Mouse (Mus musculus): ENCODE measurements at regions not wholly inside any gene's neighbourhood (a gene's known extent, or its start where the extent isn't known, plus 50 kb on each side); places are given as distances from the start of the nearest gene placed in this dataset.

DNA sequence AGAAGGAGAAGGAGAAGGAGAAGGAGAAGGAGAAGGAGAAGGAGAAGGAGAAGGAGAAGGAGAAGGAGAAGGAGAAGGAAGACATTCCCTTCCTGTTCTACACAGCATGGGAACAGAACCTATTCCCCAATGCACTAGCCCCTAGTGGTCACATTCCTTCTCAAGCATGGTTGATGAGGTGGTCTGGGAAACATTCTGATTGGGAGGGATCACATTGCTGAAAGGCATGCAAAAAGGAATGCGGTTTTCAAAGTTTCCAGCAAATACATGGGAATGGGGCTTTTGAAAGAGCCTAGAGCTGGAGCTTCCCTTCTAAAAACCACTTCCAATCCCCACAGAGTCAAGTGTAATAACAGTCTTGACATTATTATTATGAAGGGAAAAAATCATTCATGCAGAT lies 197.5 kb downstream of the Efcab1 start:
- Histone ChIP-seq H3K27ac (no peak overlapping the region), H3K36me3 (no peaks in the 10 kb centered on the region), H3K4me3 (replicated peaks) (no peak overlapping the region), H3K27me3 (replicated peaks) (no peaks in the 10 kb centered on the region), H3K4me1 (no peaks in the 10 kb centered on the region), H3K9ac (no peak overlapping the region), H3K4me2 (no peak overlapping the region), H3K9me3 (no peaks in the 10 kb centered on the region)
- ATAC-seq (ENCODE audit: insufficient read depth, low FRiP score, low read depth): no peak
- 43% methylated on average over 1 of the region's 1 CpGs for WGBS

DNA sequence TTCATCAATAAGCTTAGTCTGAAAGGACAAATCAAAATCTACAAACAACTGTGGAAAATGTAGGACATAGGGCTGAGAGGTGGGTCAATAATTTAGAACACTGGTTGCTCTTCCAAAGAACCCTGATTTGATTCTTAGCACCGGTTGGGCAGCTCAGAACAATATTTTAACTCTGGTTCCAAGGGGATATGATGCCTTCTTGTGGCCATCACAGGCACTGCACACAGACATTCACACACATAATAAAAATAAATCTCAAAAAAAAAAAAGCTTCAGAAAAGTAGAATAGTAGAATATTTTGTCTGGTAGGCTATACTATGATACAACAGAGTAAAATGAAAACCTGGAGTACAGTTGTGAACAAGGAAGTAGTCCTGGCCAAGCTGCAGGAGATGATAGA lies 200.8 kb downstream of the Efcab1 start:
- Histone ChIP-seq H3K27me3 (replicated peaks) (no peaks in the 10 kb centered on the region), H3K9ac (no peak overlapping the region), H3K4me2 (no peak overlapping the region), H3K36me3 (no peaks in the 10 kb centered on the region), H3K4me3 (replicated peaks) (no peak overlapping the region), H3K9me3 (no peaks in the 10 kb centered on the region), H3K27ac (no peak overlapping the region), H3K4me1 (no peaks in the 10 kb centered on the region)
- no peak for ATAC-seq (ENCODE audit: insufficient read depth, low FRiP score, low read depth)
- WGBS: 86% methylated on average over 1 of the region's 1 CpGs

DNA sequence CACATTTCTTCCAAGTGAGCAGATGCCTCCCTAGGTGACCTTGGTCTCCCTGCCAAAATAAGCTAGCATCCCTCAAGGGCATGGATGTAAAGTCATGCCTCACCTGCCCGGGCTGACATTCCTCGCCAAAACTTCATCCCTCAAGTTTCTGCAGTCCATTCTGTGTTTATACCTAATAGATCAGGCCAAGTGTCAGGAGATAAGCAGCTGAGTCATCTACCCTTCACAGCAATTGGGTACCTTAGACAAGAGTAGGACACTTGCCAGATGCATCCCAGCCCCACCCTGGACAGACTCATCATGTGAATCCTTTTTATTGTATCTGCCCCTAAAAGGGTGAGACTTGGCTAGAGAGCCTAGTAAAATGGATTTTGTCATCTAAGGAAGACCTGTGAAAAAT lies 204.1 kb upstream of the Gm21897 start:
- Histone ChIP-seq H3K9ac (no peak overlapping the region), H3K27ac (no peak overlapping the region), H3K4me3 (replicated peaks) (no peak overlapping the region), H3K27me3 (replicated peaks) (no peaks in the 10 kb centered on the region), H3K9me3 (no peaks in the 10 kb centered on the region), H3K36me3 (no peaks in the 10 kb centered on the region), H3K4me2 (no peak overlapping the region), H3K4me1 (no peaks in the 10 kb centered on the region)
- 47% methylated on average over 2 of the region's 2 CpGs for WGBS
- ATAC-seq (ENCODE audit: insufficient read depth, low FRiP score, low read depth): no peak

DNA sequence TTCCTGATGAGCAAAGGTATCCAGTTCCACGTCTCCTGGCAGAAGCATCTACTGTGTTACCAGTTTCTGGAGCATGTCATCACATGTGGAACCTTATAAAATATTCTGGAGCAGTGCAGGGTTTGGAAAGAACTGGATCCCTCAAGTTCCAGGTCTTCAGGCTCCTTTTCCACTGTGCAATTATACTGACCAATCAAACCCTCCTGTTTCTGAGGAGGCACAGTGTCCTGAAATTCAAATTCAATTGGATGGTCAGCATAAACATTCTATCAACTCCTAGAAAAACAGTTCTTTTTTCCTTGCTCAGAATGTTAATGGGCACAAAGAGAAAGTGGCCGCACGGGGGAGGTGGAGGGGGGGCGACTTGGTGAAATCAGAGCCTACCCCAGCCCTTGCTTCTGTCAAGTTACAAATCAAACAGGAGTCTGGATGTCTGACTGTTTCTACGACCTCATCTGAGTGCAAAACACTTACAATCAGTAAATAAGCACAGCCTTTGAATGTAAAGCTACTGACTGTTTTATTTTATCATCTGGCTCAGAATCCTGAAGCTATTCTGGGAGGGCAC lies 203.2 kb upstream of the Gm21897 start:
- H3K4me2 ChIP-seq: 0 out of 2 replicates have a peak overlapping the region, but pooled peaks have one; percentile 17
- ATAC-seq (ENCODE audit: insufficient read depth, low FRiP score, low read depth): no peak
- no peaks in the 10 kb centered on the region for H3K36me3 ChIP-seq
- peak overlapping the region; percentile 73 for H3K27ac ChIP-seq
- H3K4me3 ChIP-seq (replicated peaks): no peak overlapping the region
- H3K9me3 ChIP-seq: no peaks in the 10 kb centered on the region
- no peak overlapping the region for H3K9ac ChIP-seq
- WGBS: 14% methylated on average over 5 of the region's 5 CpGs
- H3K4me1 ChIP-seq: no peaks in the 10 kb centered on the region
- H3K27me3 ChIP-seq (replicated peaks): no peaks in the 10 kb centered on the region

DNA sequence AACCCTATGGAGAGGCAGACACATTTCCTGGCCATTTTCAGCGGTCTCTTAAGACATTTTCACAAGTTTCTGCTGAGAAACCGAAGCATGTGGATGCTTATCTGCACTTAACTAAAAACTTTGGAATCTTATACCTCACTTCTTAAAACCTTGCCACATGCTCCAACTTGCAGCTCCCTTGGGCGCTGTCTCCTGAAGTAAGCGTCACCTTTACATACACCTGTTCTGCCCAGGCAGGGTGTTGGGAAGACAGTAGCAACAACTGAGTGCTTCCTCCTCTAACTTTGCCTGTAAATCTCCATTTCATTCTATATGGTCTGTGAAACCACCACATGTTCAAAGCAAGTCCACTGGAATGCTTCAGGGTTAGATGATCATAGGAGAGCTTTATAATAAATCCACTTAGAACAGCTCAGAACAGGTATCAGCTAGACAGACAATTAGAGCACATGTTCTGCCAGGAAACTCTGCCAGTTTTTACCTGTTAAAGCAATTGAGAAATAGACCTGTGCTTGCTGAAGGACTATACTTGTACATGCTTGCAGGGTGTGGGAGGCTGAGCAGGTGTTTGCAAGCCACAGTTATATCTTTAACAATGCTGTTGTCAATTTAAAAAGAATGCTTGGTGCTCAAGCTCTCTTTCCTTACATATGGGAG lies 202.6 kb upstream of the Gm21897 start:
- ATAC-seq (ENCODE audit: insufficient read depth, low FRiP score, low read depth): peak; percentile 14; the same call in 1 of the 2 replicates
- no peaks in the 10 kb centered on the region for H3K4me1 ChIP-seq
- H3K36me3 ChIP-seq: no peaks in the 10 kb centered on the region
- 55% methylated on average over 4 of the region's 4 CpGs for WGBS
- peak overlapping the region; percentile 73 for H3K27ac ChIP-seq
- 0 out of 2 replicates have a peak overlapping the region, but pooled peaks have one; percentile 17 for H3K4me2 ChIP-seq
- H3K9ac ChIP-seq: no peak overlapping the region
- H3K4me3 ChIP-seq (replicated peaks): no peak overlapping the region
- no peaks in the 10 kb centered on the region for H3K9me3 ChIP-seq
- no peaks in the 10 kb centered on the region for H3K27me3 ChIP-seq (replicated peaks)

DNA sequence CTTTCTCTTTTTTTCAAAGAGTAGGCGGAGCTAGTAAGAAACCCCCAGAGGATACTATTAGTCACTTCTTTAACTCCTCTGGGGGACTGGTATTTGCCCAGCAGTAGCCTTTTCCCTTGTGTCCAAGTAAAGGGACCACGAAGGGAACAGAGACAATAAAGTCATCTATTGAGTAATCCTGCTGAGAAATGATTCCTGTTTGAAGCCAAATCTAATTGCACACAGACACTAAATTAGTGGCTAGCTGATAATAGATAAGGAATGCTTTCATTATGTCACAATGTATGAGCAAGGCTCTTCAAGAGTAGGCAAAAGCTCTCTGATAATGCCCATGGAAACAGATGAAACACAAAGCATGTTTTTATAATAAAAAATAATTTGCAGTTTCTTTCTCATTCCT lies 201.9 kb upstream of the Gm21897 start:
- Histone ChIP-seq H3K9ac (no peak overlapping the region), H3K27ac (no peak overlapping the region), H3K4me2 (no peak overlapping the region), H3K4me3 (replicated peaks) (no peak overlapping the region), H3K4me1 (no peaks in the 10 kb centered on the region), H3K9me3 (no peaks in the 10 kb centered on the region), H3K27me3 (replicated peaks) (no peaks in the 10 kb centered on the region), H3K36me3 (no peaks in the 10 kb centered on the region)
- ATAC-seq (ENCODE audit: insufficient read depth, low FRiP score, low read depth): no peak
- 53% methylated on average over 2 of the region's 2 CpGs for WGBS

DNA sequence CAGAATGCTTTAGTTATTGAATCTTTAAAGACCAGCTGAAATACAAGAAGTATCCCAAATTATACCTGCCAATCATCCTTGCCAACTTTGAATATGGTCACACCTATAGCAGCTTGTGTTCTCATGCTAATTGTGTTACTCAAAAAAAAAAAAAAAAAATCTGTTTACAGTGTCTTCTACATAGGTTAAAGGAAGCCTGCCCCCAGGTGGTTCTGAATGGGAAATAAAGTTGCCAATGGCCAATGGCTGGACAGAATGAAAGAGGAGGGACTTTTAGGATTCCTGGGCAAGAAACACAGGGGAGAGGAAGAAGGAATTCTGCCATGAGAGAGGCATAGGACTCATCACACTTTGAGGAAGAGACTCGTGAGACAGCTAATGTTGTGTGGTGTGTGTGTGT lies 197.5 kb upstream of the Gm21897 start:
- H3K4me3 ChIP-seq (replicated peaks): no peak overlapping the region
- no peaks in the 10 kb centered on the region for H3K36me3 ChIP-seq
- H3K4me2 ChIP-seq: no peak overlapping the region
- H3K4me1 ChIP-seq: no peaks in the 10 kb centered on the region
- 77% methylated on average over 1 of the region's 1 CpGs for WGBS
- ATAC-seq (ENCODE audit: insufficient read depth, low FRiP score, low read depth): no peak
- no peaks in the 10 kb centered on the region for H3K27me3 ChIP-seq (replicated peaks)
- no peak overlapping the region for H3K9ac ChIP-seq
- no peaks in the 10 kb centered on the region for H3K9me3 ChIP-seq
- no peak overlapping the region for H3K27ac ChIP-seq

DNA sequence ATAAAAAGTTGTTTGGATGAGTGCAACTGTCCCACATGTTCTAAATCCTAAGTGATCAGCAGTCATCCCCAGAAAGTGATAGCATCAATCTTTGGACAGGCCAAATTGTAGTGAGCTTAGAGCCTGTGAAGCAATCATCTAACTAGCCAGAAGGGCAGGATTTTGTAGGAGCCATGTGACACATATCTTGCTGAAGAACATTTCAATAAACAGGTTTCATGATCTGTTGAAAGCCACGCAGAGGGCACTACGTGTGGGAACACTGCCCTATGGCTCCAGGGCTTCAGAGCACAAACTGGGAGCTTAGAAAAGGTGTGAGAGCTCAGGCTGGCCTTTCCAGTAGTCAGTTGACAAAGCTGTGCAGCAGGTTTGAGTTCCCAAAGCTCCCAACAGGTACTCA lies 188.3 kb upstream of the Gm21897 start:
- WGBS: 78% methylated on average over 2 of the region's 2 CpGs
- no peak for ATAC-seq (ENCODE audit: insufficient read depth, low FRiP score, low read depth)
- H3K9me3 ChIP-seq: no peaks in the 10 kb centered on the region
- no peaks in the 10 kb centered on the region for H3K27me3 ChIP-seq (replicated peaks)
- H3K4me1 ChIP-seq: no peaks in the 10 kb centered on the region
- H3K4me3 ChIP-seq (replicated peaks): no peak overlapping the region
- no peak overlapping the region for H3K9ac ChIP-seq
- H3K4me2 ChIP-seq: no peak overlapping the region
- H3K36me3 ChIP-seq: no peaks in the 10 kb centered on the region
- no peak overlapping the region for H3K27ac ChIP-seq

DNA sequence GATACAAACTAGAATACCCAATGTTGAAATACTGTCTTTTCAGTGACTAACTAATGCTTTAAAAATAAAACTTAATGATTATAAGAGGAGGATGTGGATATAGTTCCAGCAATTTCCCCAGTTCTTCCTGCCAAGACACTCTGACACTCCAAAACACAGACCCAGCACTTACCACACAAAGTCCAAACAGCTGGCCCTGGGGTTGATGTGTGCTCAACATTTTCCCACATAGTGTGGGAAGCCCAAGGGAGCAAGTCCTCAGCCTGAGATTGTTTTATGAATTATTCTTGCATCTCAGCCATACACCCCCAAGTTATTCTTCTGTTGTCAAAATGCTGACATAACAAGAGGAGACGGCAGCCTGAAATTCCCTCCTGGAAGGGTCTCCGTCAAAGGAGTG lies 187.5 kb upstream of the Gm21897 start:
- Histone ChIP-seq H3K4me1 (no peaks in the 10 kb centered on the region), H3K4me3 (replicated peaks) (no peak overlapping the region), H3K9me3 (no peaks in the 10 kb centered on the region), H3K27ac (no peak overlapping the region), H3K36me3 (no peaks in the 10 kb centered on the region), H3K27me3 (replicated peaks) (no peaks in the 10 kb centered on the region), H3K4me2 (no peak overlapping the region), H3K9ac (no peak overlapping the region)
- ATAC-seq (ENCODE audit: insufficient read depth, low FRiP score, low read depth): no peak
- WGBS: 79% methylated on average over 2 of the region's 2 CpGs

DNA sequence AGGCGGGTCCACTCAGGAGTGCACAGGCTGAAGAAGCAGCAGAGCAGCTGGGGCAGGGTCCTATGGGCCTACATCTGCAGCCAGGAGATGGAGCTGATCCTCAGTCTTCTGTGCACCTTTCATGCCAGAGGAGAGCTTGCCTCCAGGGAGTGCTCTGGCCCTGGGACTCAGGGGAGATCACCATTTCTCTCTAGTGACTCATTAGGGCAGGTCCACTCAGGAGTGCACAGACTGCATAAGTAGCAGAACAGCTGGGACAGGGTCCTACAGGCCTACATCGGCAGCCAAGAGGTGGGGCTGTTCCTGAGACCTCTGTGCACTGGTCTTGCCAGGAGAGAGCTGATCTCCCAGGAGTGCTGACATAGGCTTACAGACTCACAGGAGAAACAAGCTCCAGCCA lies 159.4 kb upstream of the Gm21897 start:
- no peak overlapping the region for H3K27ac ChIP-seq
- no peak overlapping the region for H3K4me2 ChIP-seq
- no peaks in the 10 kb centered on the region for H3K27me3 ChIP-seq (replicated peaks)
- no peaks in the 10 kb centered on the region for H3K36me3 ChIP-seq
- no peaks in the 10 kb centered on the region for H3K9me3 ChIP-seq
- H3K4me1 ChIP-seq: no peaks in the 10 kb centered on the region
- no peak overlapping the region for H3K9ac ChIP-seq
- WGBS: 81% methylated on average over 2 of the region's 2 CpGs
- H3K4me3 ChIP-seq (replicated peaks): no peak overlapping the region
- no peak for ATAC-seq (ENCODE audit: insufficient read depth, low FRiP score, low read depth)

DNA sequence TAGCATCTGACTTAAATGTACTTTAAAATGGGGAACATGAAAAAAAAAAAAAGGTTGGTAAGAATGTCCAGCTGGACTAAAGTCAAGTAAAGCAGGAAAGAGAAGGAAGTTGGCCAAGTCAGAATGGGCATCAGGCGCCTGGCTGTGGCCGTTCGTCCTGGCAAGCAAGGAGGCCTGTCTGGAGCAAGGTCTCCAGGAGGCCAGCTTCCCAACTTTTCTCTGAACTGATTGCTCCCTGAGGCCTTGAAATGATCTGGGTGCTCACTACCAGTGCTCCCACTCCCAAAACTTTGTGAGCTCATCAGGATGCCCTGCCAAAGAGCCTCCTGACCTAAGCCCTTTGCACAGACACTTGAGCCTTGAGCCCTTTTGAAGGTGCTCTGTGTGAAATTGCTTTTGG lies 141.7 kb upstream of the Gm21897 start:
- ATAC-seq (ENCODE audit: insufficient read depth, low FRiP score, low read depth): no peak
- H3K27ac ChIP-seq: no peak overlapping the region

DNA sequence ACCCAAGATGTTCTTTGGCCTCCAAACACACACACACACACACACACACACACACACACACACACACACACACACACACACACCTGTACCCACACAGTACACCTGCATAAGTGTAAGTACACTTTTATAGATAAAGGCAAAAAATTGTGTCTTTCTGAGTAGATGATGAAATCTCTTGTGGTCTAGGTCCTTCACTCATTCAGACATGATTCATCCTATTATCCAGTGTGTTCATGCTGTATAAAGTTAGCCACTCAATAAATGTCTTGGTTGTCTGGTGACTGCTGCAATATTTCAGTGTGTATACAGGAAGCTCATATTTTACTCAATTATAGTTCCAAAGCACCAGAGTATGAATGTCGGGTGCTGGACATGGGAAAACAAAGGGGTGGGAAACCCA lies 131.5 kb upstream of the Gm21897 start:
- Histone ChIP-seq H3K9me3 (no peaks in the 10 kb centered on the region), H3K4me2 (no peak overlapping the region), H3K4me3 (replicated peaks) (no peak overlapping the region), H3K4me1 (no peaks in the 10 kb centered on the region), H3K9ac (no peak overlapping the region), H3K27ac (no peak overlapping the region), H3K27me3 (replicated peaks) (no peaks in the 10 kb centered on the region), H3K36me3 (no peaks in the 10 kb centered on the region)
- ATAC-seq (ENCODE audit: insufficient read depth, low FRiP score, low read depth): no peak
- WGBS: 79% methylated on average over 1 of the region's 1 CpGs

More for the DNA sequence above, 141.7 kb upstream of the Gm21897 start:
- no peak overlapping the region for H3K9ac ChIP-seq
- WGBS: 74% methylated on average over 3 of the region's 3 CpGs
- no peak overlapping the region for H3K4me3 ChIP-seq (replicated peaks)
- no peaks in the 10 kb centered on the region for H3K9me3 ChIP-seq
- no peaks in the 10 kb centered on the region for H3K27me3 ChIP-seq (replicated peaks)
- H3K4me1 ChIP-seq: no peaks in the 10 kb centered on the region
- no peaks in the 10 kb centered on the region for H3K36me3 ChIP-seq
- no peak overlapping the region for H3K4me2 ChIP-seq
